Mouse (Mus musculus): ENCODE data around the gene Kif11.

Kif11 gene

DNA sequence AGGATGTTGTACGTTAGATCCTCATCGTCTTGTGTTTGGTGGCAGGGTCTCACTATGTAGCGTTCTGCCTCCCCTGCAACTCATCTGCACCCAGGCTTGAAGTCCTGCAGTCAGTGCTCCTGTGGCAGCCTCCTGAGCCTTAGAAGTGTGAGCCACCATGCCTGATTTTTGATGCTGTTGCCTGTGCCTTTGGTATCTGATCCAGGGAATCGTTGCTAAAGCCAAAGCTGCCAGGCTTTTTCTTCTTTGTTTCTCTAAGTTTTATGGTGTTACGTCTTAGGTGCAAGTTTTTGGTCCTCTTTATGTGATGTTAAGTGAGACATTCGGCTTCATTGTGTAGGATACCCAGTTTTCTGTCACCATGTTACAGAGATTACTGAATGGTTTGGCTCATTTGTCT lies 2.6 kb downstream of the Kif11 start:
- no peak for DNase-seq

DNA sequence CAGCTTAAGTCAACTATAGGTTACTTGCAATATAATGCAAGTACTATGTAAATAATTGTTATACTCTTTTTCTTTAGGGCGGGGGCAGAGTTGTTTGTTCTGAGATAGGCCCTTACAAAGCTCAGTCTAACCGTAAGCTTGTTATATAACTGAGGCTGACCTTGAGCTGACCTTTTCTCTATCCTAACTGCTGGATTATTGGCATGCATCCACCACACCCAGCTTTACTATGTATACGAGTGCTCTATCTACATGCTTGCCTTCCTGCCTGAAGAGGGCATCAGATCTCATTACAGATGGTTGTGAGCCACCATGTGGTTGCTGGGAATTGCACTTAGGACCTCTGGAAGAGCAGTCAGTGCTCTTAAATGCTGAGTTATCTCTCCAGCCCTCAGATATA lies 9.9 kb downstream of the Kif11 start:
- DNase-seq, result no peak

DNA sequence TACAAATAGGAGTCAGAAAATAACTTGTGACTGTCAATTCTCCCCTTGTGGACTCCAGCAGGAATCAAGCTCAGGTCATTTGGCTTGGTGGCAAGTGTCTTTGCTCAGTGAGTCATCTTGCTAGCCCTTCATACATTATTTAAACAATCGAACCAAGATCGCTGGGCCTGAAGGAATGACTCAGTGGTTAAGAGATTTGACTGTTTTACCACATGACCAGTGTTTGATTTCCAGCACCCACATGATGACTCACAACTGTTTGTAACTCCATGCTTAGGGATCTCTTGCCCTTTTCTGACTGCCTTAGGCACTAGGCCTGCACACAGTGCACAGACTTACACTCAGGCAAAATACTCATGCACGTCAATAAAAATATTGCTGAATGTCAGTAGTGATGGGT lies 15.7 kb downstream of the Kif11 start:
- DNase-seq, result no peak

DNA sequence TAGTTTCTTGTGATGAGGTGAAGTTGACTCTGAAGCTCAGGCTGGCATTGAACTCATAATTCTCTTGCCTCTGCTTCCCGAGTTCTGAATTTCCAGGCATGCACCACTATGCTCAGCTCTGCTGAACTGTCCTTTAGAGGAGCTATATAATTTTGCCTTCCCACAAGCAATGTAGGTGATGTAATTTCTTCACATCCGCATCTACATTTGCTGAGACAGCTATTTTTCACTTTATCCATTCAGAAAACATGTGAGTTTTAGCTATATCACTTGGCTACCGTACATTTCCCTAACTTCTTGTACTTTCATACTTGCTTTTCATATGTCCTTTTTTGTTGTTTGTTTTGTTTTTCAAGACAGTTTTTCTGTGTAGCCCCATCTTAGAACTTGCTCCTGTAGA lies 20.1 kb downstream of the Kif11 start:
- no peak for DNase-seq

DNA sequence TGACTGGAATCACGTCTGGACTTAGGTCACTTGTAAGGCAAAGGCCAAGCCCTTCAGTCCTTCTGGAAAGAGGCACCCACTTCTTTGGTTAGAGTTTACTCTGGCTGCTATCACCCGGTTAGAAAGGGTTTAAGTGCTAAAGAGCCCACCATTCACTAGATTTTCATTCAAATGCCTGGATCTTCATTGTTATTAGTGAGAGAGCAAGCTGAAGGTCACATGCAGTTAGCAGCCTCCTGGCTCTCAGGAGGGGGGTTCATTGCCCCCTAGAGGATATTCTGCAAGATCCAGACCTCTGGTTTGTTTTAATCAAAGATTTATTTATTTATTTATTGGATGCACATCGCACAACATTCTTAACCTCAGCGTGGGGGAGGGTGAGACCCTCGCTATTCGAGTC lies 24.7 kb downstream of the Kif11 start:
- no peak for DNase-seq

DNA sequence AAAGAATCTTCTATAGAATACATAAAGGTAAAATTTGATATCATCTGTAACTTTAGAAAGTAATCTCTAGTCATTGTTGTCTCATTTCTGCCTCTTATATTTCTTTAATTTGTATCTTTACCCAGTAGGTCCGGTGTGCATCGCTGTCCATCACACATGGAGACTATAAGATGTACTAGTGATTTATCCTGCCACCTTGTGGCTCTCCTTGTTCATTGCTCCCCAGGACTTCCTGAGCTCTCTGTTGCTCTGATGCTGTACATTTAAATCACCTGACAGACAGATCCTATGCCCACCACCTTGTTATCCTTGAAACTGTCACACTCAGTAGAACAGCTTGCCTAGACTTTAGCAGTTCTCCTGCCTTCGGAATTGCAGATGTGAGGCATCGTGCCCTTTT lies 42.1 kb downstream of the Kif11 start:
- no peak for DNase-seq

DNA sequence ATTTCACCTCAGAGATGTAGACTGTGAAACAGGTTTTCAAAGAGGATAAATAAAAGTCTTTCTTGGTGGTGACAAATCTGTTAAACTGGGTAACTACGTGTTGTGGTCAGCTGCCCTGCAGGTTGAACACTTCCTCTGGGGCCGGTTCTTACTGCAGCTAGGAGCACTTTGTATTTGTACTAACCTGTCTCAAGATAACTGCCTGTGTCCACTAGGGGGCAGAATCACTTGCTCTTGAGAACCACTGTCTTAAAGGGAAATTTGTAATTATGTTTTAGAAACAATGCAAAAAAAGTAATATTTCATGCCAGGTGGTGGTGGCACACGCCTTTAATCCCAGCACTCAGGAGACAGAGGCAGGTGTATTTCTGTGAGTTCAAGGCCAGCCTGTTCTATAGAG lies 43.4 kb downstream of the Kif11 start:
- peak; percentile 19 for DNase-seq

DNA sequence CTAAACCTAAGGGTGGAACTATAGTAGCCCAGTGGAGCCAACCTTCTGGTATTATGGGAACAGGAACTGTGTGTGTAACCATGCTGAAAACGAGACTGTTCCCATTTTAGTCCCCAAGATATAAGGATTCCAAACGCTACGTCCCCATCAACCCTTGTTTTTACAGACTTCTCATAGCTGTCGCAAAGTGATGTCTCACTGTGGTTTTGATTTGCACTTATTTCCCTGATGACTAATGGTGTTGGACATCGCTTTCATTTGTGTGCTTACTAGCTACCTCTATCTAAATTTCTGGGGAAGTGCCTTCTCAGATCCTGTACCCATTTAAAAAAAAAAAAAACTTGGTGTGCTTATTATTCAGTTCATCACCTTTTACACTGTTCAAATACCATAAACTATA lies 52.4 kb downstream of the Kif11 start:
- no peak for DNase-seq

DNA sequence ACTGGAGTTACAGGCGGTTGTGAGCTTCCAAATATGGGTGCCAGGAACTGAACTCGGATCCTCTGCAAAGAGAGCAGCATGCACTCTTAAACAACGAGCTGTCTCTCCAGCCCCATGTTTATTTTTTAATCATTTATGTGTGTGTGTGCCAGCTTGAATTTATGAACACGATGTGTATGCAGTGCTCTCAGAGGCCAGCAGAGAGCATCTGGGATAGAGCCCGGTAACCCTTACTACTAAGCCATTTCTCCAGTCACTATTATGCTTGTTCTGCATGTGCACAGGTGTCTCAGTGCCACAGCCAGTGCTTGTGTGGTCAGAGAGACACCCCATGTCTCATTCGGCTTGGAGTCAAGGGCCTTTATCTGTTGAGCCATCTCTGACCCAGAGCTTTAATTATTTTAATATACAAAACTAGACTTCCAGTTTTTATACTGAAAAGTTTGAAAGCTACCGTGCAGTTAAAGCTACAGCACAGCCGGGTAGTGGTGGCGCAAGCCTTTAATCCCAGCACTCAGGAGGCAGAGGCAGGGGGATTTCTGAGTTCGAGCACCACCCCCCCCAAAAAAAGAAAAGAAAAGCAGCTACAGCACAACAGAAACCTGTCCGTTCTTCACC lies 55.0 kb downstream of the Kif11 start:
- DNase-seq, result no peak

DNA sequence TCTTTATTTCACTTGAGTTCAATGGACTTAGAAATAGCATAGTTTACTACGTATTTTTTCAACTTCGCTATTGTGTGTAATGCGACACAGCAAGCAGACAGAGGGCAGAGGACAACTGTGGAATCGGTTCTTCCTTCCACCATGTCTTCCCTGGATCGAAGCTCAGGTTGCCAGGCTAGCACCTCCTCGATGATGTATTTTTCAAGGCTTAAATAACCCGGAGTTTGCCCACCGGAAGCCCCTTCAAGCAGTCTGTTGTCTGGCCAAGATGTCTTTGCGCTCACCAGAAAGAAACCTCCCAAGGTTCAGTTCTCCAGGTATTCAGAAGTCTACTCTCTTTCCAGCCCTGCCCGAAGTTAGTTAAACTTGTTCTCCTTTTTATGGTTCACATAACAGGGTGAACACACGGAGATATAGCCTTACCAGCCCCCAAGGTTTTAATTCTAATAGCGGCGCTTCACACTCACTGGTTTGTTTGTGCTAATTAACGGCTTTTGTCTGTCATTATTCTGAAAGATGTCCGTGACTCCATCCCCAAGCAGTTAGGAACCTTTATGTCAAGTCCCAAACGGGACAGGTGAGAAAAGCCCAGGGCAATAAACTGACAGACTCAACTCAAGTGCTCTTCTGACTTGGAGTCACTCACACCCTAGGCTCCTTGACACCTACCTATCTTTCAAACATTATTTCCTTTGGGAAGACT lies 56.8 kb downstream of the Kif11 start:
- no peak for DNase-seq

DNA sequence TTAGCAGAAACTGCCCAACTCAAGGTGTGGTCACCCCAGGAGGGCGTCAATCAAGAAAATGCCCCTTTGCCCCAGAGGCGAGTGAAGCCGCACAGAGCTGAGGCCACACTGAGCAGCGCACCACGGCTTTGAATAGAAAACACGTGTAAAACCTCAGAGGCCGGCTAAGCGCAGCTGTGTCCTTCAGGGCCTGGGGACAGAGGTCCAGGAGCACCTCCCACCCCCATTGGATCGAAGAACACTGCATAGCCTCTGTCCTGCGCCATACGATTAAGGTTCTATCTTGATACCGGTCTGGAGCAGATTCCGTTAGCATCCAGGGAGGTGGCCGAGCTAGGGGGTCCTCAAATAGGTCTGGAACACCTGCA lies 57.7 kb downstream of the Kif11 start:
- no peak for DNase-seq

DNA sequence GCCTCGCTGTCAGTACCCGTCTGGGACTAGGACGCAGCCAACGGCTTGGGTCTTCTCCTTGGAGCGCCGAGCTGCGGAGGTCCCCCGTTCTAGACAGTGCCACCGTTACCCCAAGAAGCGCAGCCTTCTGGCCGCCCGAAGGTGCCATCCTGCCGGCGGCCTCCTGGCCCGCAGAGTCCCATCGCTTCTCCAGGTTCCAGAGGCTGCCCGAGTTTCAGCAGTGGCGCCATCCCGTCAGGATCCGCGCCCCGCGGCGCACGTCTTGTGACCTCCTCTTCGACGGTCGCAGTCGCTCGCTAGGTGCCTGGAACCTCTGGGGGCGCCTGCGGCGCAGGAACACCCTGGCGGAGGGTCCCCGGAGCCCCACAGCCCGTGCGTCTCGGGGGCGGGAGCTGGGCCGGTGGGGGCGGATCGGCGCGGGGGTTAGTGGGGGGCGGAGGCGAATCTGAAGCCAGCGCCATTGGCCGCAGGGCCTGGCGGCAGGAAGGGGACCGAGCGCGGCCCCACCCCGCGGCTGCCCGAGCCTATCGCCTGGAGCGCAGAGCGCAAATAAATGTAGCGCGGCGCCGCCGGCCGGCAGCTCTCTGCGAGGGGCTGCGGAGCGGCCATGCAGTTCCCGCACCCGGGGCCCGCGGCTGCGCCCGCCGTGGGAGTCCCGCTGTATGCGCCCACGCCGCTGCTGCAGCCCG lies 58.2 kb downstream of the Kif11 start, which contains the start of gene Hhex:
Gene Hhex, plus strand, starts transcription at position 548 of the 689 bp plus-strand sequence.
- DNase-seq, result no peak

DNA sequence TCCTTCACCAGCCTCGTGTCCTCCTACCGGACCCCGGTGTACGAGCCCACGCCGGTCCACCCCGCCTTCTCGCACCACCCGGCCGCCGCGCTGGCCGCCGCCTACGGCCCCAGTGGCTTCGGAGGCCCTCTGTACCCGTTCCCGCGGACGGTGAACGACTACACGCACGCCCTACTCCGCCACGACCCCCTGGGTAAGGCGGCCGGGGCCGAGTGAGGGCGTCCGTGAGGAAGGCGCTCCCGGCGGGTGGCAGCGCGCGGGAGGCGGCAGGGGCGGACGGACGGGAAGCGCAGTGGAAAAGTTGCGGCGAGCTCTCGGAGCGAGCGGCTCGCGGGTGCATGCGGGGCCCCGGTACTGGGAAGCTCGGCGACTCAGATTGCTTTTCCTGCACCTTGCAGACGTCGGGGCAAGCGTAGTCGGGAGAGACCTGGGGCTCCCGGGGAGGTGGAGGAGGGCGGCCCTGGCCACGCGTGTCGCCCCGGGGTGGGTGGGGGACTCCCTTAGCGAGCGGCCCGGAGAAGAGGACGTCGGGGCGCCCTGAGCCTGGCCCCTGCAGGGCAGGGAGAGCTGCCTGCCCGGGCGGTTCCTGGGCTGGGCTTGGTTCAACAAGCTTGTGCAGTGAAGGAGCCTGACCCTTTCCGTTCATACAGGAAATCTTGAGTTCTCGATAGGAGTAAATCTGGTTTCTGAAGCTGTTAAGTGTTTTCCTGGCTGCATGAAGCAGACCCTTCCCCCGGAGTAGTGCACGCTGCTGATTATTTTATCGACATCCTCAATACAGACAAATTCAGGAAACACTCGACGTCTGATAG lies 59.0 kb downstream of the Kif11 start:
- no peak for DNase-seq

DNA sequence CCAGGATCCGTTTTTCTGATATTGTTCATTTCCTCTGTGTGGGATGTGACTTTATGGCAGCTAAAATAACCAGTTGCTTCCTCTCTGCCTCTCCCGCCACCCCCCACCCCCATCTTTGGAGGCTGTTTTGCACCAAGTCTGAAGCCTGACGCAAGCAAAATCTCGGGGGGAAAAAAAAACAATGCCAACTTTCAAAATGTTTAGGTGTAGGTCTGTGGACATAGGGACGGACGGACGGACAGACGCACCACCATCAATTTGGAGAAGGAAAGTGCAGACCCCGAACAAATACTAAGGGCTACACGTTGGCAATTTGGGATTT lies 59.6 kb downstream of the Kif11 start:
- no peak for DNase-seq

DNA sequence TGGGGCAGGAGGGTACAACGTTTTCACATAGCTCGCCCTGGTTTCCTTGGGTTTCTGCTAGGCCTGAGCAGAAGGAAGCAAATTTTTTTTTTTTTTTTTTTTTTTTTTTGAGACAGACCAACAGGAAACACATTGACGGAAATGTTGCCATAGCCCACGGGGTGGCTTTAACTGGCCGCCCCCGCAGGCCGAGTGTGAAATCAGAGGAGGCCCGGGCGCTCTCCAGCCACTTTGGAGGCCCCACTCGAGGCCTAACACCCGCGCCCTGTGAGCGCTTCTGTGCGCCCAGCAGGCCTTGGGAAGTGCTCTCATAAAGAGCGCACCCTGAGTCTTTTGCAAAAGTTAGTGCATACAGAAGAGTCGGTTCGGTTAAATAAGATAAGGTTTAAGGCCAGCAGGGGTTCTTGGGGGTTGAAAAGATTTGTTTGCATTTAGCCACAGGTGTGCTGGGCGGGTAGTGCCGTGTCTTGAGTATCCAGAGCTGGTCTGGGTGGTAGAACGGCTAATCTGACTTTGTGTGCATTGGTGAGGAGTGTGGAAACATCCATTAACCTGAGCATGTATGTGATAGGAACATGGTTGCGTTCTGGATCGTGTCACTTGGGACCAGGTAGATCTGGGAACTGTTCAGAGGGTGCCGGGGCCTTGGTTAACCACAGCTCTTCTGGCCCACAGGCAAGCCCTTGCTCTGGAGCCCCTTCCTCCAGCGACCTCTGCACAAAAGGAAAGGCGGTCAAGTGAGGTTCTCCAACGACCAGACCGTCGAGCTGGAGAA lies 60.5 kb downstream of the Kif11 start:
- DNase-seq, result no peak

DNA sequence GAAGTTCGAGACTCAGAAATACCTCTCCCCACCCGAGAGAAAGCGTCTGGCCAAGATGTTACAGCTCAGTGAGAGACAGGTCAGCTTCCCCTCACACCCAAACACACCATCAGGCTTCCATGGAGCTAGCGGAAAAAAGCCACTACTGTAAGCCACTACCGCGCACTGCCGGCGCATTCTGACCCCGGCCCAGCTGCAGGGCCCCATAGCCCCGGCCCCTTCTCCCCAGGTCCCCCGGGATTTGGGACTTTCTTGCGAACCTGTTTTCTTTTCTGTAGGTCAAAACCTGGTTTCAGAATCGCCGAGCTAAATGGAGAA lies 61.0 kb downstream of the Kif11 start:
- DNase-seq, result no peak

DNA sequence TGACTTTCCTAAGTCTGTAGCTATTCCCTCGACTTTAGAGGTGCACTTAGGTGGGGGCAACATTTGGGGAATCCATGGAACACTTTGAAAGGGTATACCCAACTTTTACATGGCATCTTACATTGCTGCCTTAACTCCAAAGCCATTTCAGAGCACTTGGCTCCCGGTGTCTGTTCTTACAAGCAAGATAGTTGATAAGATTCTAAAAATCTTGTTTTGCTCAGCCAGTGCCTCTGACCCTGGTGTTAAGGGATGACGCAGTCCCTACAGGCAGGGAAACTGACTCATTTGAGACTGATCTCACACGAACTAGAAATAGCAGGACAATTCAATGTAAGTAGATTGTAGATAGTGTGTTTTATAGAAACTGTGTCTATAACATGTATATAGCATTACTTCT lies 64.0 kb downstream of the Kif11 start:
- DNase-seq, result no peak

DNA sequence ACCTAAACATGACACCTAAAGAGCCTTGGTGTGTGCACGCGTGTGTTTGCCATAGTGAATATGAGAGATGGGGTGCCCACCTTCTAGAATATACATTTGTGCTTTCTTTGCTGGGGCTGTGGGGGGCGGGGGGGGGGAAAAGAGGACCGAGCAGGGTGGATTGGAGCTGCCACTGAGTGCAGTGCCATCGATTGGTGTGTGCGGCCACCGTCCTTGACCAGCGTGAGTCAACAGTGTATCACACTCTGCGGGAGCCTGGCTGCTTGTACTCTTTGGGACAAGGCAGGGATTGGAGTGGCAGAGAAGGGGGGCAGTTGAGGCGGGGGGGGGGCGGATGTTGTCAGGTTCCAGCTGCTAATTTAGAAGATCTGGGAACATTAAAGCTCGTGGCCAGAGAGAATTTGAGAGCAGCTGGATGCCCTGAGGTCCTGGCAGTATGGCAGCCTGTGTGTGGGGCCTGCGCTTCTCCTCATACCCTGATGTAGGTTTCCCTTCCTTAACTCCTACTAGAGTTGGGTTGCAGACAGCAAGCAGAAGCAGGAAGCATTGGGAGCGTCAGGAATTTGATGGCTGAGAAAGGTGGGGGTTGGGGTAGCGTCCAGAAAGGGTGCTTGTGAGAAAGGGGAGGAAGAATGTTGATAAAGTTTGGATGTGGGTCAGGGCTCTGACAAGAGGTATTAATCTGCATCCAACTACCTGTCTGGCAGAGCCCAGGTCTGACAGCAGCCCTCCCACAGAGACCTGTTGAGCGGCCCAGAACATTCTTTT lies 64.7 kb downstream of the Kif11 start:
- DNase-seq, result no peak

DNA sequence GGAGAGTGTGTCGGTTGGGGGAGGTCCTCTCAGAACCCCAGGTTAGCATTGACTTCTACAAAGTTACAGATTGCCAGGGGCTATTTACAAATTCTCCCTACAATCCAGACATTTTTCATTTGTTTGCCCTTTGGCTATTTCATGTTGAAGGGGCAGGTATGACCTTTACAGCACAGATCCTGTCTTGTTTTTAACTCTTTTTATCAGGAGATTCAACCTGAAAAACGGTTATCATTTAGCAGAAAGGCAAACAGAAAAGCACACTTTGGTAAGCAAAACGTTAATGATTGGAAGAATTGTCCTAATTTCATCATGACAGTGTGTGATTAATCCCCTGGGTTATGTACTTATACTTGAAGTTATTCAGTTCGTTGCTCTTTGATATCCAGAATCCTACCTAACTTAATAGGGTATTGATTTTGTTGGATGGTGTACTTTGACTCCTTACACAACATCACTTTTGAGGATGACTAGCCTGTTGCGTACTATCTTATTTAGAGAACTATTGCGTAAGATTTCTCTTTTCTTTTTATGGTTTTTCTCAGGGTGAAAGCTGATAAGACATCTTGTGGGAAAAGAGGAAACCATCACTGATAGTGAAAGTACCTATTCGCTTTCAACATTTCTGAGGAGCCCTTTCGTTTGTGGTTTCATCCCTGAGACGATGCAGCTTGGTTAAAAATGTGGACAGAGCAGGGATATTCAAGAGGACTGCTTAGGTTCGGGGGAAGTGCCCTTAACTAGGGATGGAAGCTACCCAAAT lies 66.5 kb downstream of the Kif11 start:
- no peak for DNase-seq

DNA sequence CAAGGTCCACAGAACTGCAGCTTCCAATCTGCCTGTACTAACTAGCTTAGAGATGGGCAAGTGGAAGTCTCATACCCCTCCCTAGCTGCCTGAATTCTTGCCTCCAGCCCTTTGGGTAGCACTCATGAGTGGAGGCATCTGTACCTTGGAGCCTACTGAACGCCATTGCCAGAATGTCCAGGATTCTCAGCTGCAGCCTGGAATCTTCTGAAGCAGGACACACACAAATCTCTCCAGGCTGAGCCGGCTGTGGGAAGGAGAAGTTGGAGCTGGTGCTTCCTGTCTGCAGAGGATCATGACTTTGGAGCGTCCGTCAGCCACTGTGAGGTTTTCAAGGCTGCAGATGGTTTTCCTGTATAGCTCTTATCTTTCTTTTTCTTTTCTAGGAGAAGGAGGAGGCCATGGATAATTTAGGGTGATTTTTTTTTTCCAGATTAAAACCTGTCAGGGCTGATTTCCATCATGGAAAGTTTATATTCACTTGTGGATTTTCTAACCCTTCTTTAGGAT lies 67.5 kb downstream of the Kif11 start:
- DNase-seq, result no peak

DNA sequence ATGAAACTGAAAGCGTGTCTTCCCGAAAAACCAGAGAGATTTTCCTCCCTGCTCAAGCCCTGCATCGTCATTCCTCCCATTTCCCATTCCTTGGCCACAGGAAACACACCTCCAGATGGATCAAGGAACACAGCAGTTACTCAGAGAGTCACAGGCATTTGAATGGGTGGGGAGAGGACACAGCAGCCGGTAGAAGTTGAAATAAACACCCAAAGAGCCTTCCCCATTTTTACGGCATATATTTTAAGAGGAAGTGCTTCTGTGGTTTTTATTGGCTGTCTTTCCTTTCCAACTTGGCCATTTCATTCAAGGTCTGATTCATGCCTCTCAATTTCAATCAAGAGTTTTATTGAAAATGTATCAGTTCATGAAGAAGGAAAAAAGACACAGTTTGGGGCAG lies 72.0 kb downstream of the Kif11 start:
- DNase-seq, result no peak

Data from cerebellum, adult 8-10 months (tissue).